Mouse (Mus musculus) megakaryocyte, embryonic 14.5 days (primary cell): Measurements from ENCODE around the gene Cd200r1.
"Not testable (repeated sequence)": the region's sequence is repeated elsewhere in the genome, so short reads cannot be mapped to it uniquely, and the experiment has no call there.

Experiments used
- FLI1 ChIP-seq: IDR thresholded peaks from 2 replicates; pipeline ENCODE4 v1.6.1; 2012; ENCODE audit warnings: low read length, inconsistent platforms, mixed read lengths
- GATA1 ChIP-seq: IDR thresholded peaks from 3 replicates; pipeline ENCODE4 v1.6.1; 2012; ENCODE audit warnings: mixed read lengths, low read length, inconsistent platforms, borderline replicate concordance

DNA sequence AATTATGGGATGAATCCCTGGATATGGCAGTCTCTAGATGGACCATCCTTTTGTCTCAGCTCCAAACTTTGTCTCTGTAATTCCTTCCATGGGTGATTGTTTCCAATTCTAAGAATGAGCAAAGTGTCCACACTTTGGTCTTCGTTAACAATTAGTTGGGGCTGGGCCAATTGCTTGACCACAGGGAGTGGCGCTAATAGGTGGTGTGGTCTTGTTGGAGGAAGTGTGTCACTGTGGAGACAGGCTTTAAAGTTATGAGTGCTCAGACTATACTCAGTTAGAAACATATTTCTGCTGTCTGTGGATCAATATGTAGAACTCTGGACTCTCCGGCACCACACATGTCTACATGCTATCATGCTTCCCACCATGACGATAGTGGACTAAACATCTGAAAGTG lies 44.7 kb downstream of the Cd200r1 start:
- not testable (repeated sequence) for TF ChIP-seq GATA1, FLI1
